Mouse (Mus musculus) left cerebral cortex, postnatal 25 days (tissue): ENCODE measurements at regions not wholly inside any gene's neighbourhood (a gene's known extent, or its start where the extent isn't known, plus 50 kb on each side); places are given as distances from the start of the nearest gene placed in this dataset.

Experiments used
- DNase-seq, 2 experiments: peaks; one replicate each; pipeline ENCODE4 v3.0.0; 2022; ENCODE audit warnings: low spot score in 2 of 2, mixed read lengths in 1 of 2
- intact Hi-C: fragments of 180-260 bp; cut with DNase I; formaldehyde crosslinking; loops from one replicate; pipeline ENCODE4 v1.15.1; 2025

DNA sequence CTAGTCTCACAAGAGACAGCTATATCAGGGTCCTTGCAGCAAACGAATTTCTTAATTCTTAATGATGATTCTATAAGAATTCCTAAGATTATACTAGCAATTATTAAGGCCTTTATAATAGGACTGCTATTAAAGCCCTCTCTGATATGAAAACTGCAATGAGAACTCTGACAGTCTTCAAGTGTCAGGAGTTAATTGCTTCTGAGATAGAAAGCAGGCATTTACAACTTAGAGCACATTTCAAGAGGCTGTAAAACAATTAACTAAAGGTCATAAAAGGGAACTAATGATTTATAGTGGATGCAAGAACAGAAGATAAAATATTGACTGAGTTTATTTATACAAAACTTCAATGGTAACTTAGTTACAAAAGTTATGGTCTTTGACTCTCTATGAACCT is 84.9 kb upstream of the Phlpp1 start:
- intact Hi-C loops: no loop called here
- no peak for DNase-seq

DNA sequence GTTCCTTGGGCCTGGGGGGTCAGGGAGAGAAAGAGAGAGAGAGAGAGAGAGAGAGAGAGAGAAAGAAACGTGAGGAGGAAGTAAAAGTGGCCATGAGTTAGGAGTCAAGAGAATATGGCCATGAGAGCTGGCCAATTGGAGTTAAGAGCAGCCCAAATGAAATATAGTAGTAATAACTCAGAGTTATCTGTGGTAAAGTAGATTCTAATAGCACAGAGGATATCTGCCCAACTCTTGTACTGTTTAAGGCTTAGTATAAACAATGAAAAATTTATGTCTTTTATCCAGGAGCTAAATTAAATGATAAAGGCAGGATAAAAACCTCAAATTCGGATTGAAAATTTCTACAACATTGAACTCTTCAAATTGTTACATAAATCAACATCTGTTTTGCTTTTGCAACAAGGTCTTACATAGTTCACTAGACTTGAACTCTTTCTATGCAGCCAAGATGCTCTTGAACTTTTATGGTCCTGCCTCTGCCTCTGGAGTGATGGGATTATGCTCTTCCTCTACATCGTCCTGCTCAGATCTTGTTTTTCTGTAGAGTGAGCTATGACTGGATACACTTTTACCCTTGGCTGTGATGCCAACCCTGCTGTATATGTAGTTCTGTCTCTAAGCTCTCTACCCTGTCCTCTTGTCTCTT is 78.5 kb upstream of the Phlpp1 start:
- no peak for DNase-seq
- intact Hi-C loops: no loop called here

DNA sequence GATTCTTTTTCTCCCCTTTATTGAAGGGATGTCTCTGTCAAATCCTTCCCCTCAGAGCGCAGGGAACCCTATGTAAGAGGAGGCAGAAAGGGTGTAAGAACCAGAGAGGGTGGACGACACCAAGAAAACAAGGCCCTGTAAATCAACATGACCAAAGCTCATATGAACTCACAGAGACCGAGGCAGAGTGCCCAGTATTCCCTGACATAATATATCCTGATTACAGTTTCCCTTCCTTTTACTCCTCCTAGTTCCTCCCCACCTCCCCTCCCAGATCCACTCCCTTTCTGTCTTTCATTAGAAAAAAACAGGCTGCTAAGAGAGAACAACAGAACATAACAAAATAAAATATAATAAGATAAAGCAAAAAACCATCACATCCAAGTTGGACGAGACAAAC is 77.7 kb upstream of the Phlpp1 start:
- intact Hi-C loops: no loop called here
- no peak for DNase-seq

DNA sequence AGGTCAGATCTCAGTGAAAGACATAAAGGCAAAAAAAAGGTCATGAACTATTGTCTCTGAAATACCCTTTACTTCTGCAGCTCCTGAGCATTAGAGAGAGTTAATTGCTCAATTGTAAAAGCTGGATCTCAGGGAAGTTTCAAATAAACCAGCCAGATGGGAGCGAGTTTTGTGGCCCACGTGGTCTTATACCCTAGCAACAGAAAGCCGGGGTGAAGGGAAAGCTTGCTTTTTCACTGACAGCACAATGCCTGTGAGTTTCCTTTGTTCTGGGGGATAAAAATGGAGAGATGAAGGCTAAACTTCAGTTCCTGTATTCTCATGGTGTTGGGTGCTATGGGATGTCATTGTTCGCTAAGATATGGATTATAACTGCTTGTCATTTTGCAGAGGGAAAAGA is 75.2 kb upstream of the Phlpp1 start:
- intact Hi-C loops: no loop called here
- DNase-seq: peak; percentile 39 to 44

DNA sequence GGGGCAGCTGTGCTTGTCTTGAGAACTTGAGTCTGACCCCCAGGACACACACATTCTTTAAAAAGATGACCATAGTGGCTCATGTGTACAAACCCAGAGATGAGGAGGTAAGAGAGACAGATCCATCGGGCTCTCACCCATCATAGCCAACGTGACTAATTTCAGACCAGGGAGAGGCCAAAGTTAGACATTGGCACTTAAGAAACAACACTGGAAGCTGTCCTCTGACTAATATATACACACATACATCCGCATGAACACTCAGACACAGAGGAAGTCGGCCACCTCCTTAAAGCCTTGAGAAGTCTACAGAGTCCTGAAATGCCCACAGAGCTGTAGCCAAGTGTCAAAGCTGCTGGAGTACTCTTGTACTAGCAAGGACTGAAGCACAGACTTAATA is 74.4 kb upstream of the Phlpp1 start:
- no peak for DNase-seq
- intact Hi-C loops: no loop called here

DNA sequence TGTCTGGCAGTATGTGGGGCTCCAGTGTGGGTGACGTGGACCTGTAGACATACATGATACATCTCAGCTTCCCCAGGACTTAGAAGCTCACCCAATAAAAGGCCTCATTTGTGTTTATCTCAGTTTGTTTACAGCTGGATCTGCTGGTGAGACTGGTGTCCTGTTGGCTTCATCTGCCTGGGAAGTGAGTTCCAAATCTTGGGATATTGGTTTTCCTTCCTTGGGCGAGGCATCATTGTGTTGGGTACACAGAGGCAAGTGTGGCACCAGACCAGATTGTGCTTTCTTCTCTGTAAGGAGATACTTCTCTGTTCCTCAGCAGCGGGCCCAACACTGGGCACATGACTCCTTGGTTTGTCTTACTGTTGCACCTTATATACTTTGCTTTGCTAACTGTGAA is 70.9 kb upstream of the Phlpp1 start:
- intact Hi-C loops: no loop called here
- DNase-seq: no peak

DNA sequence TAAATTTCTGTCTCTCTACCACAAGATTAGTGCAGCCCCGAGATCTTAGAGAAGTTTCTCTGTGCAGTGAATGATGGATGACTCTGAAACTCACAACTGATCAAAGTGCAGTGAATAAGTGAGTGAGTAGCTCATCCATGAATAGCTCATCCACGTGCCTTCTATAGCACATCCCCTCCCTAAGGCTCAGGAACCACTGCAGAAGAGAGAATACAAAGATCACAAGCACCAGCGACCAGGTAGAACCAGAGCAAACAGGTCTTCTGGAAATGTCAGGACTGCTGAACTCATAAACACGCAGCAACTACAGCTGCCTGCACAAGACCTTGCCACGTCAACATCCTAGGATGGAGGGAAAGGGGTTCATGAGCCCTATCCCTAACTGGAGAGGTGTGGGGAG is 69.0 kb upstream of the Phlpp1 start:
- intact Hi-C loops: no loop called here
- DNase-seq: no peak

DNA sequence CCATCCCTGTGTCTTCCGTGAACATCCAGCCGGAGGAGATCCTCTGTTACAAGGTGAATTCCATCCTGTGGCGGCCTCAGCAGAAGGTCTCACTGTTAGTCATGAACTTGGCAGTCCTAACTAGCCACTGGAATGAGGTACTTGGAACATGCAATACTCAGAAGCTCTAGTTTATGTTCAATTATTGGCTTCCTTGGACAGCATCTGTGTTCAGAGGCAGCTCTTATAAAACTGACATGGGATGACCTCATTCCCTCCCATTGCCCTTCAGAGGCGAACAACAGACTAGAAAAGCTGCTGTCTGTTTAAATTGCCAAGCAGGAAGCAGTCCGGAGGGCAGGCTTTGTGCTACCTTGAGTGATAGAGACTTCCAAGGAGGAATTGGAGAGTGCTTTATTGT is 62.5 kb upstream of the Phlpp1 start:
- intact Hi-C loops: no loop called here
- DNase-seq: no peak
